Mouse (Mus musculus) hindbrain, embryonic 12.5 days (tissue): ENCODE measurements at regions not wholly inside any gene's neighbourhood (a gene's known extent, or its start where the extent isn't known, plus 50 kb on each side); places are given as distances from the start of the nearest gene placed in this dataset.

ENCODE experiments used
- ATAC-seq: fragments of 200-750 bp; cut with Nextera tagmentation; 2 replicates; pipeline ENCODE4 v1.8.0; 2017; ENCODE audit warnings: moderate TSS enrichment; ENCODE audit not compliant: low FRiP score
- H3K27ac ChIP-seq: fragments of 300-500 bp; sonication (generic); 2 replicates; pipeline ENCODE4 v1.5.1; 2016; ENCODE audit warnings: mild to moderate bottlenecking
- H3K27me3 ChIP-seq: fragments of 300-500 bp; sonication (generic); 2 replicates; pipeline ENCODE4 v1.6.1; 2016; ENCODE audit warnings: mild to moderate bottlenecking
- H3K36me3 ChIP-seq: fragments of 300-500 bp; sonication (generic); 2 replicates; pipeline ENCODE4 v1.6.1; 2016; ENCODE audit warnings: mild to moderate bottlenecking
- H3K4me1 ChIP-seq: fragments of 300-500 bp; sonication (generic); 2 replicates; pipeline ENCODE4 v1.6.1; 2016
- H3K4me2 ChIP-seq: fragments of 300-500 bp; sonication (generic); replicated peaks from 2 replicates; pipeline ENCODE4 v1.6.1; 2016; ENCODE audit warnings: mild to moderate bottlenecking
- H3K4me3 ChIP-seq: fragments of 300-500 bp; sonication (generic); 2 replicates; pipeline ENCODE4 v1.5.1; 2016; ENCODE audit warnings: mild to moderate bottlenecking
- H3K9ac ChIP-seq: fragments of 300-500 bp; sonication (generic); 2 replicates; pipeline ENCODE4 v1.6.1; 2016; ENCODE audit warnings: mild to moderate bottlenecking, moderate library complexity
- H3K9me3 ChIP-seq: fragments of 300-500 bp; sonication (generic); replicated peaks from 2 replicates; pipeline ENCODE4 v1.6.1; 2016; ENCODE audit warnings: mild to moderate bottlenecking
- WGBS: fragments of 180-500 bp; shearing (Covaris S2); methylation state at CpG from one replicate; pipeline ENCODE4 v1.1.7; 2016; 5-methylcytosine and 5-hydroxymethylcytosine counted together

DNA sequence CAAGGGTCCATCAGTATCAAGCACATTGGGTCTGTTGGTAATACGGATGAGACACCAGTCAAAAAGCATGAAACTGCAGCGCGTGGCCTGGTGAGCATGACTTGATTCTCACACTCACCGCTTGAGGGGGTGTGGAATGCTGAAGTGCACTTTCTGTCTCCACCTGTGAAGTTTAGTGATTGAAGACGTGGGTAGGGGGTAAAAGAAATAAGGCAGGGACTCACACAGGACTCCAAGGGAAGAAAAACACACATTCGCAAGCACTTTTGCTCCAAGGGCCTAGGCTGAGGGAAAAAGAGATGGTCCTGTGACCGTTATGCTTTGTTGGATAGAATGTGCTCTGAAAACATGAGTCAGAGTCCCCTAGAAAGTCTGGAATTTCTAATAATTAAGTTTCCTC is 366.6 kb upstream of the Arid1b start:
- ATAC-seq: no peak
- no peak overlapping the region for H3K4me2 ChIP-seq
- H3K27ac ChIP-seq: no peak overlapping the region
- no peak overlapping the region for H3K4me3 ChIP-seq
- H3K36me3 ChIP-seq: no peaks in the 10 kb centered on the region
- no peaks in the 10 kb centered on the region for H3K9me3 ChIP-seq
- WGBS: 78% methylated on average over 7 of the region's 7 CpGs
- no peak overlapping the region for H3K9ac ChIP-seq
- no peaks in the 10 kb centered on the region for H3K27me3 ChIP-seq
- H3K4me1 ChIP-seq: no peaks in the 10 kb centered on the region; the same call in 1 of the 2 replicates

DNA sequence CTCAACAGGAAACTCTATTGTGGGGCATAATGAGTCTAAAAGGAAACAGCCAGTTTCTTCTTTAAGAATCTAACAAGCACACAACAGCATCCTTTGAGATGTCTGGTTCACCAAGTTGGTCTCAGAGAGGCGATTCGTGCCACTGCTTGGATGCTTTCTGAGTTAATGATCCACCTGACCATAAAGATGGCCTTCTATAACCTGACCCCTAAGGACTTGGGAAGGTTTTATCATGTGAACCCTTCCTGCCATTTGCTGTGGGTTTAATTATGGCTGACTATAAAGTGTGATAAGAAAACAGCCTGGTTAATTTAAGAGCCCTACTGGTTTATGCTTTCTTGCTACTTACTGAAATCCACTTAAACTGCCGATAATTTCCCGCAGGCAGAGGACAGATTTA is 363.0 kb upstream of the Arid1b start:
- Histone ChIP-seq H3K4me2 (no peak overlapping the region), H3K27me3 (no peaks in the 10 kb centered on the region), H3K9ac (no peak overlapping the region), H3K4me3 (no peak overlapping the region), H3K9me3 (no peaks in the 10 kb centered on the region), H3K4me1 (no peaks in the 10 kb centered on the region; the same call in 1 of the 2 replicates), H3K27ac (no peak overlapping the region), H3K36me3 (no peaks in the 10 kb centered on the region)
- no peak for ATAC-seq
- WGBS: 83% methylated on average over 4 of the region's 4 CpGs

DNA sequence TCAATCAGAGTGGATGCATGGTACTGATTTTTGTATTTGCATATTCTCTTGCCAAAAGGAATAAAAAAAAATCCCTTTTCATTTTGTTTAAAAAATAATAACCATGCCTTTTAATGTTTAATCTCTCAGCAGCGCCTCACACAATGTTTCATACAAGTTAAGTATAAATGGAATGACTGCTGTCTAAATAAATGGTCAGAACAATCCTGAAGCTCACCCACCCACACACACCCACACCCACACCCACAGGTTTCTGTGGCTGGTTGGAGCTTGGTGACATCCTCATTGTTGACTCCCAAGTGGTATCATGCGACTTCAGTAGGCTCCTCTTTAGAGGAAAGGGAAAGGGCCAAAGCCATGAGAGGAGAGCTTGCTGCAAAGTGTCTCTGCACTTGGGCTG is 361.6 kb upstream of the Arid1b start:
- Histone ChIP-seq H3K27ac (no peak overlapping the region), H3K9me3 (no peaks in the 10 kb centered on the region), H3K9ac (no peak overlapping the region), H3K27me3 (no peaks in the 10 kb centered on the region), H3K4me1 (no peaks in the 10 kb centered on the region; the same call in 1 of the 2 replicates), H3K4me2 (no peak overlapping the region), H3K4me3 (no peak overlapping the region), H3K36me3 (no peaks in the 10 kb centered on the region)
- no peak for ATAC-seq
- WGBS: 95% methylated on average over 2 of the region's 2 CpGs

DNA sequence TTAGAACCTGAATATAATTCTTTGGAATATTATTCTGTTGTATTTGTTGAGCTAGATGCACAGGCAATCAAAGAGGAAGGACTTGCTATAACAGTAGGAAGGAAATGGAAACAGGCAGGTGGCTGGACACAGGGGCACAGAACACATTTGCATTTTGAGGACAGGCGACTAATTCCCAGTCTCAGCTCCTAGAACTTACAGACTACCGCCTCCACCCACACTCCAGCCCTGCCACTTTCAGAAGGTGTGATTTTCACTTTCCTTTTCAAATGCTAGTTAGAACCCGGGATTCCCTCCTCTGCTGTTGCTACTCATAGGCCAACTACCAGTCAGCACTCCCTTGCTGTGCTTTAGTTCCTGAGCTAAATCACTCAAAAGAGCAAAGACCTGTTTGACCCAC is 360.4 kb upstream of the Arid1b start:
- H3K4me3 ChIP-seq: no peak overlapping the region
- WGBS: 46% methylated on average over 3 of the region's 3 CpGs
- H3K27ac ChIP-seq: no peak overlapping the region
- no peaks in the 10 kb centered on the region for H3K27me3 ChIP-seq
- no peak overlapping the region for H3K4me2 ChIP-seq
- no peak for ATAC-seq
- no peaks in the 10 kb centered on the region; the same call in 1 of the 2 replicates for H3K4me1 ChIP-seq
- H3K9me3 ChIP-seq: no peaks in the 10 kb centered on the region
- no peaks in the 10 kb centered on the region for H3K36me3 ChIP-seq
- no peak overlapping the region for H3K9ac ChIP-seq

DNA sequence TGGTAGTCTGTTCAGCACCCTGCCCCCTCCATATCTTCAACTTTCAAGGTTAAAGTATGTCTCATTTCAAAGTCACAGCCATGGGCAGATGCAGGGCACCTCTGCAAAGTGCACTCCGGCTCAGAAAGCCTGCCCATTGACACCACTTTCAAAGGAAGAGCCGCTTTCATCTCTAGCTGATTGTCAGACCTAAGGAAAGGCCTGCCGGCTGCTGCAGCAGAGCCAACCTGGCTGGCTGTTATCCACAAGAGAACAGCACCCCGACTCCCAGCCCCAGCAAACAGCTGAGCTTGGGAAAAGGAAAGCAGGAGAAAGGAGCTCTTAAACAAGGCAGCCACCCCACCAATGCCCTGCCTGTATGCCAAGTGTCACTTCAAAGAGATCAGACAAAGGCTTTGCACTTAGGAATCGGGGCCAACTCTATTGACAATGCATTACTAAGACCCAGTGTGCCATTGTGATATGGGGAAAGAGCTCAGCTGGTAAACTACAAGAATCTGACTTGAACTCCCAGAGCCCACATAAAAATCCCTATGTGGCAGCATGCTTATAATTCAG is 357.3 kb upstream of the Arid1b start:
- Histone ChIP-seq H3K9me3 (no peaks in the 10 kb centered on the region), H3K4me3 (no peak overlapping the region), H3K4me1 (no peaks in the 10 kb centered on the region), H3K27ac (no peak overlapping the region), H3K27me3 (no peaks in the 10 kb centered on the region), H3K4me2 (no peak overlapping the region), H3K36me3 (no peaks in the 10 kb centered on the region), H3K9ac (no peak overlapping the region)
- ATAC-seq: no peak
- 42% methylated on average over 5 of the region's 5 CpGs for WGBS

DNA sequence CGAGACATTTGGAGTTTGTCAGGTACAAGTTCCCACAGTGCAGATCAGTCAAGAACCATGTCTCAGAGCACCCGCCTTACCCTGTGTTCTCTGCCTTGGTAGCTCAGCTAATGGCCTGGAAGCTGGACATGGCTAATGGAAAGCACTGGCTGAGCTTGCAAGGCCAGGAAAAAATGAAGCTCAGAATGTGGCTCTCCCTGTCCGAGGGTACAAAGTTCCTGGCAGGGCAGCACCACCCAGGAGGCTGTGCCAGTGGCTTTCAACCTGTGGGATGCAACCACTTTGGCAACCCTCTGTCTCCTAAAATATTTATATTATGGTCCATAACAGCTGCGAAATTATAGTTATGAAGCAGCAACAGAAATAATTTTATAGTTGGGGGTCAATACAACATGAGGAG is 354.6 kb upstream of the Arid1b start:
- H3K4me3 ChIP-seq: no peak overlapping the region
- no peaks in the 10 kb centered on the region for H3K4me1 ChIP-seq
- no peak overlapping the region for H3K9ac ChIP-seq
- no peaks in the 10 kb centered on the region for H3K36me3 ChIP-seq
- WGBS: 91% methylated on average over 4 of the region's 4 CpGs
- no peaks in the 10 kb centered on the region for H3K27me3 ChIP-seq
- no peak for ATAC-seq
- no peak overlapping the region for H3K27ac ChIP-seq
- no peaks in the 10 kb centered on the region for H3K9me3 ChIP-seq
- H3K4me2 ChIP-seq: no peak overlapping the region

DNA sequence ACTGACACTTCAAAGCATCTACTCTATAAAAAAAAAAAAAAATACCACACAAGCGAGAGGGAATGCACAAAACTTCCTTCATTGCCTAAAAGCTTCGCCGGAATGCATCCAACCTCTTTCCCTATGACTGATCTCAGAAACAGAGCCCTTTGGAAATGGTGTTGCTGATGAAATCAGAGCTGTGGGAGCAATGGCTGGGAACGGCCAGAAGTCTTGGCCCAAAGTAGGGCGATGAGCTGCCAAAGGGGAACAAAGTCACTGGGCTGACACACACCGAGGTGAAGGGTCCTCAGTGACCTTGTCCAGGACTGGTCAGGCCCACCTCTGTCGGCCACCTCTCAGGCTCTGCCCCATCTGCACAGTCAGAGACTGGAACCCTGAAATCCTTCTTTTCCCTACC is 353.6 kb upstream of the Arid1b start:
- H3K27me3 ChIP-seq: no peaks in the 10 kb centered on the region
- ATAC-seq: no peak
- 84% methylated on average over 7 of the region's 7 CpGs for WGBS
- no peaks in the 10 kb centered on the region for H3K4me1 ChIP-seq
- H3K4me3 ChIP-seq: no peak overlapping the region
- H3K4me2 ChIP-seq: no peak overlapping the region
- H3K9me3 ChIP-seq: 0 out of 2 replicates have a peak, but pooled peaks cover 3% of the 10 kb centered on the region
- H3K9ac ChIP-seq: no peak overlapping the region
- H3K36me3 ChIP-seq: no peaks in the 10 kb centered on the region
- no peak overlapping the region for H3K27ac ChIP-seq

DNA sequence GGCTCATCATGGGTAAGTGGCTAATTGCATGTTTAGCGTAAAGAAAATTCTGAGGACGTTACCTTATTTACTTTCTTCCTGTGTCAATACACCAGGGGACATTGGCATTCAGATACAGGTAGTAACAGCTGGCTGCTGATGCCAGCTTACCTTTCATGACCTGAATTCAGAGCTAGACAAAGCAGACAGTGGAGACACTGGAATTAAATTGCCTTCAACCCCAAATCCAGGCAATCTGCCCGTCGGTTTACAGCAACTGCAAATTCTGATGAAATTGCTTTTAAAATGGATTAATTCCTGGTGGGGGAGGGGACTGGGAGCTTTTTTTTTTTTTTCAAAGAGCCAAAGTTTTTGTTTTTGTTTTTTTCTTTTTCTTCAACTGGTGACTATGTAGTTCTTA is 353.0 kb upstream of the Arid1b start:
- ATAC-seq: no peak
- 81% methylated on average over 4 of the region's 4 CpGs for WGBS

DNA sequence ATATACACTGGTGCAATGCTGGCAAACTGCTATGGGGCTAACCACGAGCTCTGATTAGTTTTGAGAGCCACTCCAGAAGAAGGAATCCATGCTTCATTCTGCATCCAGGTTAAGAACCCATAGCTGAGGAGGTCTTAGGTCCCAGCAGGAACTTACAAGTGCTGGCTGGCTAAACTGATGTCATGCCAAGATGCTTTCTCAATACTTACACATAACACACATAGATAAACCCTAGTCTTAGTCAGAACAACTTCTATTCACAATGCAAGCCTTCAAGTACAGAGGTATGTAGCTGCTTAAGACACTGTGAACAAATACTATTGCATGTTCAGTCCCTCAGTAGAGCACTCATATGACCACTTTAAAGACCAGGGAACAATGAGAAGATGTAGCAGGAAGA is 352.1 kb upstream of the Arid1b start:
- H3K9me3 ChIP-seq: 0 out of 2 replicates have a peak, but pooled peaks cover 3% of the 10 kb centered on the region
- no peak overlapping the region for H3K27ac ChIP-seq
- 75% methylated on average over 1 of the region's 1 CpGs for WGBS
- H3K9ac ChIP-seq: no peak overlapping the region
- H3K4me2 ChIP-seq: no peak overlapping the region
- no peak overlapping the region for H3K4me3 ChIP-seq
- no peaks in the 10 kb centered on the region for H3K27me3 ChIP-seq
- H3K4me1 ChIP-seq: no peaks in the 10 kb centered on the region
- no peaks in the 10 kb centered on the region for H3K36me3 ChIP-seq
- no peak for ATAC-seq

More for the DNA sequence above, 353.0 kb upstream of the Arid1b start:
- Histone ChIP-seq H3K9ac (no peak overlapping the region), H3K36me3 (no peaks in the 10 kb centered on the region), H3K4me3 (no peak overlapping the region), H3K27ac (no peak overlapping the region), H3K9me3 (0 out of 2 replicates have a peak, but pooled peaks cover 3% of the 10 kb centered on the region), H3K4me1 (no peaks in the 10 kb centered on the region), H3K4me2 (no peak overlapping the region), H3K27me3 (no peaks in the 10 kb centered on the region)

DNA sequence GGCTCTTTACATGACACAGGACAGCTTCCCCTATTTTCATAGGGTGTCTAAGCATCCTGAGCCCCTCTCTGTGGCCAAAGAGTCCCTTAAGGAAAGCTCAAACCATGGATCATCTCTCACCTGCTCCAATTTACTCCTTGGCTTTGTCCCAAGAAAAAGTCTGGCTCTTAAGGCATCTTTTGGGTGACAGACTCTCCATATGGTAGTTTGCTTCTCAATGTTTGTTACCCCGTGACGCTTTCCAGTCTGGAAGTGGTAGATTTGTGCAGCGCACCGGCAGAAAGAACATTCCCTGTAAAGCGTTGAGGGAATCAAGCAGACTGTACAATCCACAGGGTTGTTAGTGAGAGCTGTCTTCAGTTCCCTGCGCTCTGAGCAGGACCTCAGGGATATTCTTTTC is 350.8 kb upstream of the Arid1b start:
- WGBS: 93% methylated on average over 6 of the region's 6 CpGs
- ATAC-seq: no peak

DNA sequence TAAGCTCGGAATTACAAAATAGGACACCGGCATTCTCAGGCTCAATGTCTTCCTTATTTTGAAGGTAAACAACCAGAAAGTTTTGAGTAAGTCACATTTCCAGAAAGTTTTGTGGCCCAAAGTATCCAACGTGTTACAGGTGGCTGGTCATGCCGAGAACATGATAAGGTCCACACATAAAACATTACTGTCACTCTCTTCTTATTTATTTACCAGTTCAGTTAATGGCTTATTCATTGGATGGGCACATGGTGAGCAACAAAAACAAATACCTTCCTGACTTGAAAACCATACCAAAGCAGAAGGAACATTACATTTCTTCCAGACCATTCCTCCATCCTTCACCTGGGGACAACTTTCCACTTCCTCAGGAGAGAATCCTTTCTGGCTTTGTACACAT is 345.5 kb upstream of the Arid1b start:
- no peaks in the 10 kb centered on the region for H3K4me1 ChIP-seq
- WGBS: 90% methylated on average over 4 of the region's 4 CpGs
- ATAC-seq: no peak
- H3K9me3 ChIP-seq: 0 out of 2 replicates have a peak, but pooled peaks cover 3% of the 10 kb centered on the region
- no peak overlapping the region for H3K9ac ChIP-seq
- no peak overlapping the region for H3K27ac ChIP-seq
- no peaks in the 10 kb centered on the region for H3K27me3 ChIP-seq
- H3K4me2 ChIP-seq: no peak overlapping the region
- no peaks in the 10 kb centered on the region for H3K36me3 ChIP-seq
- no peak overlapping the region for H3K4me3 ChIP-seq

More for the DNA sequence above, 350.8 kb upstream of the Arid1b start:
- Histone ChIP-seq H3K4me1 (no peaks in the 10 kb centered on the region), H3K9ac (no peak overlapping the region), H3K9me3 (0 out of 2 replicates have a peak, but pooled peaks cover 3% of the 10 kb centered on the region), H3K4me2 (no peak overlapping the region), H3K36me3 (no peaks in the 10 kb centered on the region), H3K4me3 (no peak overlapping the region), H3K27me3 (no peaks in the 10 kb centered on the region), H3K27ac (no peak overlapping the region)

DNA sequence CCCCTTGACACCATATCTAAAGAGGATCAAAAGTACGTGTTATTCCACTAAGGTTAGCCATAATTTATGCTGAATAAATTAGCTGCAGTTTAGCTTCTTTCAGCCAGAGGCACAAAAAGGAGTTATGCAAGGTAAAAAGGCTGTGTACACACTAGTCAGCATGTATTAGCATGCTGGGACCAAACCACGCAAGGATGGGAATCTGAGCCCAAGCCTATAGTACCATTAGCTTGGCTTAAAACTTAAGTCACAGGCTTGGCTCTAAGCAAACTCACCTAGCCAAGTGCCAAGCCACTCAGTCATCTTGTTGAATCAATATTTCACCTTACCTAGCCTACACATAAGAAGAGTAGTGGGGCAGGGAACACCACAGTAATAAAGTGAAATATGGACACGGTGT is 339.9 kb upstream of the Arid1b start:
- H3K27ac ChIP-seq: no peak overlapping the region
- no peak overlapping the region for H3K4me3 ChIP-seq
- no peak overlapping the region for H3K4me2 ChIP-seq
- ATAC-seq: no peak
- H3K4me1 ChIP-seq: no peaks in the 10 kb centered on the region
- no peaks in the 10 kb centered on the region for H3K27me3 ChIP-seq
- H3K36me3 ChIP-seq: no peaks in the 10 kb centered on the region
- WGBS: 76% methylated on average over 3 of the region's 3 CpGs
- no peak overlapping the region for H3K9ac ChIP-seq
- H3K9me3 ChIP-seq: no peaks in the 10 kb centered on the region

DNA sequence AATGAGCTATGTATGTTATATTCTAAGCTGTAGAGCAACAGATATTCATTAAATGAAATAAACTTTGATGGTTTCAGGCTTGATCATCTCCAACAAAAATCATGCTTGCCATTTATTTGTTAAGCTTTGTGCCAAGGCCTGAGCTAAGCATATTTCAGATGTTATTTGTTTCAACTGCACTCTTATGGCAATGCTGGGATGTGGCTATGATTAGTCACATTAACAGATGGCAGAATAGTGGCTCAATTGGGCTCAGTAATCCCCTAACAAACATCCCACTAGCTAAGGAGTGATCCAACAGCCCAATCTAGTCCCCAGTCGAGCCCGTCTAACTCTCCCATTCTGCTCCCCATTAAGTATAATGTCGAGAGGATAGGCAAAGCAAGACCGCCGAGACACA is 332.1 kb upstream of the Arid1b start:
- 94% methylated on average over 5 of the region's 5 CpGs for WGBS
- Histone ChIP-seq H3K4me2 (no peak overlapping the region), H3K27me3 (no peaks in the 10 kb centered on the region), H3K4me1 (no peaks in the 10 kb centered on the region), H3K27ac (no peak overlapping the region), H3K36me3 (no peaks in the 10 kb centered on the region), H3K9ac (no peak overlapping the region), H3K4me3 (no peak overlapping the region), H3K9me3 (no peaks in the 10 kb centered on the region)
- no peak for ATAC-seq
